Mouse (Mus musculus) liver, embryonic 15.5 days (tissue): ENCODE results near the gene Scn8a. TPM values are rescaled to one million over a fixed set of nuclear protein-coding genes. Genes with fewer than 3 reads are reported as not detected.

Experiments
- ATAC-seq: fragments of 200-750 bp; cut with Nextera tagmentation; 2 replicates; pipeline ENCODE4 v1.8.0; 2017; ENCODE audit warnings: moderate number of reproducible peaks, mild to moderate bottlenecking, moderate library complexity; ENCODE audit not compliant: insufficient read depth
- H3K27ac ChIP-seq: fragments of 300-500 bp; sonication (generic); replicated peaks from 2 replicates; pipeline ENCODE4 v1.5.1; 2015; ENCODE audit warnings: mild to moderate bottlenecking, inconsistent platforms
- H3K27me3 ChIP-seq: fragments of 300-500 bp; sonication (generic); 2 replicates; pipeline ENCODE4 v1.6.1; 2015; ENCODE audit warnings: mild to moderate bottlenecking, inconsistent platforms
- H3K36me3 ChIP-seq: fragments of 300-500 bp; sonication (generic); replicated peaks from 2 replicates; pipeline ENCODE4 v1.6.1; 2015; ENCODE audit warnings: moderate library complexity, mild to moderate bottlenecking, inconsistent platforms
- H3K4me1 ChIP-seq: fragments of 300-500 bp; sonication (generic); replicated peaks from 2 replicates; pipeline ENCODE4 v1.6.1; 2015; ENCODE audit warnings: inconsistent platforms
- H3K4me2 ChIP-seq: fragments of 300-500 bp; sonication (generic); 2 replicates; pipeline ENCODE4 v1.6.1; 2015; ENCODE audit warnings: moderate library complexity, mild to moderate bottlenecking, inconsistent platforms
- H3K4me3 ChIP-seq: fragments of 300-500 bp; sonication (generic); replicated peaks from 2 replicates; pipeline ENCODE4 v1.5.1; 2015; ENCODE audit warnings: mild to moderate bottlenecking, inconsistent platforms
- H3K9ac ChIP-seq: fragments of 300-500 bp; sonication (generic); 2 replicates; pipeline ENCODE4 v1.6.1; 2015; ENCODE audit warnings: moderate library complexity, mild to moderate bottlenecking, inconsistent platforms
- H3K9me3 ChIP-seq: fragments of 300-500 bp; sonication (generic); replicated peaks from 2 replicates; pipeline ENCODE4 v1.6.1; 2016; ENCODE audit warnings: inconsistent platforms
- WGBS: fragments of 180-500 bp; shearing (Covaris S2); methylation state at CpG from one replicate; pipeline ENCODE4 v1.1.7; 2015; ENCODE audit warnings: mixed read lengths; ENCODE audit not compliant: insufficient replicate concordance; 5-methylcytosine and 5-hydroxymethylcytosine counted together
- polyA plus RNA-seq: library from polyadenylated mRNA; unstranded; fragments of >200 nt; fragmentation: Nextera tagmentation; extraction: Ambion mirVana; gene quantifications from 2 replicates; pipeline ENCODE4 v1.2.1, GENCODE M21; 2015

Gene Scn8a
- polyA plus RNA-seq, 1 experiment from 2014 or later, result 0.32 TPM

- Histone ChIP-seq H3K4me1 (no peaks in the 10 kb centered on the region), H3K4me2 (no peak overlapping the region), H3K4me3 (no peak overlapping the region), H3K9me3 (no peaks in the 10 kb centered on the region), H3K9ac (no peak overlapping the region), H3K27ac (no peak overlapping the region), H3K36me3 (no peaks in the 10 kb centered on the region), H3K27me3 (no peaks in the 10 kb centered on the region)
- WGBS, result 66% methylated on average over 7 of the region's 7 CpGs
- ATAC-seq, result no peak
These were observed 84.3 kb downstream of the Scn8a start for GRCm38 (mm10) chr15:100953955-100954354.

- Histone ChIP-seq H3K4me3 (no peak overlapping the region), H3K27ac (no peak overlapping the region), H3K36me3 (no peaks in the 10 kb centered on the region), H3K9me3 (no peaks in the 10 kb centered on the region), H3K9ac (no peak overlapping the region), H3K4me1 (no peaks in the 10 kb centered on the region), H3K4me2 (no peak overlapping the region), H3K27me3 (no peaks in the 10 kb centered on the region)
- no peak for ATAC-seq
- WGBS, result 67% methylated on average over 16 of the region's 16 CpGs
These were observed 85.1 kb downstream of the Scn8a start for GRCm38 (mm10) chr15:100954751-100955150.

- Histone ChIP-seq H3K9me3 (no peaks in the 10 kb centered on the region), H3K4me1 (no peaks in the 10 kb centered on the region), H3K27me3 (peaks cover 3% of the 10 kb centered on the region; the same call in 1 of the 2 replicates), H3K4me2 (no peak overlapping the region), H3K9ac (no peak overlapping the region), H3K27ac (no peak overlapping the region), H3K4me3 (no peak overlapping the region), H3K36me3 (no peaks in the 10 kb centered on the region)
- WGBS, result 69% methylated on average over 6 of the region's 6 CpGs
- no peak for ATAC-seq
These were observed 91.3 kb downstream of the Scn8a start for GRCm38 (mm10) chr15:100960958-100961357.

GRCm38 (mm10) chr15:100961561-100961960 lies 91.9 kb downstream of the Scn8a start:
- Histone ChIP-seq H3K9me3 (no peaks in the 10 kb centered on the region), H3K4me2 (no peak overlapping the region), H3K4me3 (no peak overlapping the region), H3K36me3 (no peaks in the 10 kb centered on the region), H3K9ac (no peak overlapping the region), H3K27me3 (peaks cover 3% of the 10 kb centered on the region; the same call in 1 of the 2 replicates), H3K27ac (no peak overlapping the region), H3K4me1 (no peaks in the 10 kb centered on the region)
- no peak for ATAC-seq
- WGBS, result 57% methylated on average over 4 of the region's 4 CpGs

GRCm38 (mm10) chr15:100971443-100971842 lies 101.8 kb downstream of the Scn8a start:
- H3K27me3 ChIP-seq, result no peaks in the 10 kb centered on the region; the same call in 1 of the 2 replicates
- ATAC-seq, result no peak
- H3K9ac ChIP-seq, result no peak overlapping the region
- no peak overlapping the region for H3K27ac ChIP-seq
- H3K36me3 ChIP-seq, result no peaks in the 10 kb centered on the region
- no peaks in the 10 kb centered on the region for H3K9me3 ChIP-seq
- H3K4me3 ChIP-seq, result no peak overlapping the region
- WGBS, result 67% methylated on average over 11 of the region's 11 CpGs
- H3K4me1 ChIP-seq, result no peaks in the 10 kb centered on the region
- H3K4me2 ChIP-seq, result no peak overlapping the region

GRCm38 (mm10) chr15:100972795-100973194 lies 103.1 kb downstream of the Scn8a start:
- no peak overlapping the region for H3K4me2 ChIP-seq
- no peaks in the 10 kb centered on the region for H3K36me3 ChIP-seq
- ATAC-seq, result no peak
- no peaks in the 10 kb centered on the region for H3K4me1 ChIP-seq
- no peak overlapping the region for H3K9ac ChIP-seq
- no peaks in the 10 kb centered on the region; the same call in 1 of the 2 replicates for H3K27me3 ChIP-seq
- no peak overlapping the region for H3K27ac ChIP-seq
- WGBS, result 23% methylated on average over 11 of the region's 11 CpGs
- H3K4me3 ChIP-seq, result no peak overlapping the region
- H3K9me3 ChIP-seq, result no peaks in the 10 kb centered on the region

DNA sequence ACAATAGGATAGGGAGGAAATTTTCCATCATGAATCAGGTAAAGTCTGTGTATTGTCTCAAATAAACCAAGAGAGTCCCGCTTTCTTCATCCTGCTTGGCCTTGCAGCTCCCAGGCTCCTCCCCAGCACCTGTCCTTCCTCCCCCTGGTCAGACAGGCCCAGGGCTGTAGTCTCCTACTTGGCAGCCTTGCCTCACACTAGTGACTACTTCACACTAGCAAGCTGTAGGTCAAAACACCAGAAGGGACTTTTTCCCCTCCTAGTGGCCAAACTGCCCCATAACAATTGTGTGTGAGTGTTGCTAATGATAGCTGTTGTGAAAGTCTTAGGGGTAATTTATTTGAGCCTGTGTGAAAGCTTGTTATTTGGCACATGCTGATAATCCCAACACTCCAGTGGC lies 105.0 kb downstream of the Scn8a start:
- Histone ChIP-seq H3K4me2 (no peak overlapping the region), H3K27ac (no peak overlapping the region), H3K9me3 (no peaks in the 10 kb centered on the region), H3K36me3 (no peaks in the 10 kb centered on the region), H3K27me3 (no peaks in the 10 kb centered on the region; the same call in 1 of the 2 replicates), H3K9ac (no peak overlapping the region), H3K4me3 (no peak overlapping the region), H3K4me1 (no peaks in the 10 kb centered on the region)
- no peak for ATAC-seq
- 53% methylated on average over 1 of the region's 1 CpGs for WGBS

DNA sequence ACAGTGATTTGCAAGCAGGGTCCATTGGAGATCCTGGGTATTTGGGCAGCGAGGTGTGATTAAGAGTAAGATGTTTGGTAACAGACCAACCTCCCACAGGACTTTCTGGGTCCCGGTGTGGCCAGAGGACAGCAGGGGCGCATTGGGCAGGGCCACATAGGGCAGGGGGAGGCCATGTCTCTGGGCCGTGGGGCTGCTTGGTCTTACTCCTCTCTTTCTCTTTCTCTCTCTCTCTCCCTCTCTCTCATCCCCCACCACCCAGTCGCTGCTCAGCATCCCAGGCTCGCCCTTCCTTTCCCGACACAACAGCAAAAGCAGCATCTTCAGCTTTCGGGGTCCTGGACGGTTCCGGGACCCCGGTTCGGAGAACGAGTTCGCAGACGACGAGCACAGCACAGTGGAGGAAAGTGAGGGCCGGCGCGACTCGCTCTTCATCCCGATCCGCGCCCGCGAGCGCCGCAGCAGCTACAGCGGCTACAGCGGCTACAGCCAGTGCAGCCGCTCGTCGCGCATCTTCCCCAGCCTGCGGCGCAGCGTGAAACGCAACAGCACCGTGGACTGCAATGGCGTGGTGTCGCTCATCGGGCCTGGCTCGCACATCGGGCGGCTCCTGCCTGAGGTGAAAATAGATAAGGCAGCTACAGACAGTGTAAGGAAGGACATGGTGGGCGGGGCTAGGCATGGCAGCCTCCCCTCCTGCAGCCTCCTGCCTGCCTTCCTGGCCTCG lies 113.9 kb downstream of the Scn8a start:
- no peak for ATAC-seq
- H3K9me3 ChIP-seq, result no peaks in the 10 kb centered on the region
- no peak overlapping the region for H3K27ac ChIP-seq
- H3K27me3 ChIP-seq, result peaks cover 40% of the 10 kb centered on the region
- no peaks in the 10 kb centered on the region for H3K36me3 ChIP-seq
- H3K4me2 ChIP-seq, result peak overlapping the region; percentile 59
- H3K4me1 ChIP-seq, result peaks cover 5% of the 10 kb centered on the region; the same call in 1 of the 2 replicates
- under 1% methylated on average over 46 of the region's 46 CpGs for WGBS
- peak overlapping the region; percentile 39 for H3K4me3 ChIP-seq
- H3K9ac ChIP-seq, result no peak overlapping the region

GRCm38 (mm10) chr15:100984154-100984893 lies 114.7 kb downstream of the Scn8a start:
- Histone ChIP-seq H3K4me2 (peak overlapping the region; percentile 59), H3K4me3 (peak overlapping the region; percentile 39; the same call in 1 of the 2 replicates), H3K27ac (no peak overlapping the region), H3K36me3 (no peaks in the 10 kb centered on the region), H3K9me3 (no peaks in the 10 kb centered on the region), H3K4me1 (peaks cover 5% of the 10 kb centered on the region; the same call in 1 of the 2 replicates), H3K27me3 (peaks cover 40% of the 10 kb centered on the region), H3K9ac (no peak overlapping the region)
- 13% methylated on average over 12 of the region's 12 CpGs for WGBS
- ATAC-seq, result no peak

DNA sequence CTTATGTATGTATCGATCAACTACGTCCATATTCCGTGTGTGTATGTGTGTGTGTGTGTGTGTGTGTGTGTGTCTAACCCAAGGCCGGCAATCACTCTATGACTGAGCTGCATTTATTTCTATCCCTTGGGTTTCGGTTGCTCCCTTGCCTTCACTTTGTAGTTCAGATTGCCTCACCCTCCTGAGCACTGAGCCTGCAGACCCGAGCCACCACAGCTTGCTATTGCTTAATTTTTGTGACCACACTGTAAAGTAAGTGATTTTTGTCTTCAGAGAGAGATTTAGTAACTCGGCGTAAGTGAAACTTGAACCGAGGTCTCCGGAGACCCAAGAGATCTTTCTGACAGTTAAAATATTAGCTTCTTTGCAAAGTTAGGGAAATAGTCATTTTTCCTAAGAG lies 116.8 kb downstream of the Scn8a start:
- WGBS, result 60% methylated on average over 10 of the region's 10 CpGs

GRCm38 (mm10) chr15:100987031-100987430 lies 117.4 kb downstream of the Scn8a start:
- H3K36me3 ChIP-seq, result no peaks in the 10 kb centered on the region
- 70% methylated on average over 1 of the region's 1 CpGs for WGBS
- peaks cover 5% of the 10 kb centered on the region; the same call in 1 of the 2 replicates for H3K4me1 ChIP-seq
- no peak overlapping the region for H3K9ac ChIP-seq
- peaks cover 40% of the 10 kb centered on the region for H3K27me3 ChIP-seq
- no peak overlapping the region for H3K4me3 ChIP-seq
- H3K4me2 ChIP-seq, result no peak overlapping the region
- ATAC-seq, result no peak
- H3K27ac ChIP-seq, result no peak overlapping the region
- H3K9me3 ChIP-seq, result no peaks in the 10 kb centered on the region

More for the DNA sequence above, 116.8 kb downstream of the Scn8a start:
- H3K36me3 ChIP-seq, result no peaks in the 10 kb centered on the region
- H3K4me2 ChIP-seq, result no peak overlapping the region
- H3K9ac ChIP-seq, result no peak overlapping the region
- no peaks in the 10 kb centered on the region for H3K9me3 ChIP-seq
- H3K4me1 ChIP-seq, result peaks cover 5% of the 10 kb centered on the region; the same call in 1 of the 2 replicates
- no peak overlapping the region for H3K27ac ChIP-seq
- H3K4me3 ChIP-seq, result no peak overlapping the region
- peaks cover 40% of the 10 kb centered on the region for H3K27me3 ChIP-seq
- no peak for ATAC-seq
